Mouse (Mus musculus) stomach, postnatal 0 days (tissue): ENCODE results near the gene Lyz2. TPM values are rescaled to one million over a fixed set of nuclear protein-coding genes. Genes with fewer than 3 reads are reported as not detected.

Source experiments
- ATAC-seq: fragments of 200-750 bp; cut with Nextera tagmentation; 2 replicates; pipeline ENCODE4 v1.8.0; 2017; ENCODE audit not compliant: low FRiP score, low TSS enrichment
- DNase-seq: peaks from one replicate; pipeline ENCODE4 v3.0.0-alpha.2; 2016; ENCODE audit warnings: low spot score
- H3K27ac ChIP-seq: fragments of 300-500 bp; sonication (generic); replicated peaks from 2 replicates; pipeline ENCODE4 v1.5.1; 2014; ENCODE audit warnings: mild to moderate bottlenecking, control low read depth
- H3K27me3 ChIP-seq: fragments of 300-500 bp; sonication (generic); 2 replicates; pipeline ENCODE4 v1.6.1; 2014; ENCODE audit warnings: low read length; ENCODE audit not compliant: control insufficient read depth, insufficient read depth
- H3K36me3 ChIP-seq: fragments of 300-500 bp; sonication (generic); 2 replicates; pipeline ENCODE4 v1.6.1; 2014; ENCODE audit warnings: low read length, mixed read lengths; ENCODE audit not compliant: control insufficient read depth, insufficient read depth
- H3K4me1 ChIP-seq: fragments of 300-500 bp; sonication (generic); replicated peaks from 2 replicates; pipeline ENCODE4 v1.6.1; 2014; ENCODE audit warnings: antibody characterized with exemption; ENCODE audit not compliant: control insufficient read depth, insufficient read depth
- H3K4me2 ChIP-seq: fragments of 300-500 bp; sonication (generic); replicated peaks from 2 replicates; pipeline ENCODE4 v1.6.1; 2014; ENCODE audit warnings: low read depth, mild to moderate bottlenecking, control low read depth, moderate library complexity
- H3K4me3 ChIP-seq: fragments of 300-500 bp; sonication (generic); 2 replicates; pipeline ENCODE4 v1.5.1; 2014; ENCODE audit warnings: low read depth, low read length, control low read depth
- H3K9ac ChIP-seq: fragments of 300-500 bp; sonication (generic); 2 replicates; pipeline ENCODE4 v1.6.1; 2014; ENCODE audit warnings: mild to moderate bottlenecking, low read length, control low read depth, mixed read lengths
- H3K9me3 ChIP-seq: fragments of 300-500 bp; sonication (generic); 2 replicates; pipeline ENCODE4 v1.6.1; 2016; ENCODE audit warnings: low read length; ENCODE audit not compliant: control insufficient read depth
- CTCF ChIP-seq: IDR thresholded peaks from 2 replicates; pipeline ENCODE4 v1.5.1; 2016; ENCODE audit warnings: antibody characterized with exemption, low read depth, mild to moderate bottlenecking, moderate library complexity
- EP300 ChIP-seq: optimal IDR thresholded peaks from 2 replicates; pipeline ENCODE3; 2016; ENCODE audit warnings: antibody characterized with exemption
- WGBS: fragments of 180-500 bp; shearing (Covaris S2); extraction: QIAGEN DNeasy Blood & Tissue Kit; methylation state at CpG from one replicate; pipeline ENCODE4 v1.1.7; 2014; 5-methylcytosine and 5-hydroxymethylcytosine counted together
- polyA plus RNA-seq: library from polyadenylated mRNA; unstranded; fragments of >200 nt; fragmentation: Nextera tagmentation; extraction: Ambion mirVana; gene quantifications from 2 replicates; pipeline ENCODE4 v1.2.1, GENCODE M21; 2015

Lyz2 gene
- polyA plus RNA-seq: 48.9 and 54.0 TPM in 2 replicates

GRCm38 (mm10) chr10:117282049-117282448 lies at the start of gene Lyz2:
Gene Lyz2 (minus strand): TSS chr10:117282321.
- H3K4me3 ChIP-seq: no peak within 1 kb of the TSS
- 33% methylated on average over 4 of the region's 4 CpGs for WGBS
- no peak within 1 kb of the TSS for H3K9ac ChIP-seq
- no peaks in the 10 kb centered on the region for H3K27me3 ChIP-seq
- H3K9me3 ChIP-seq: no peaks in the 10 kb centered on the region
- H3K4me2 ChIP-seq: no peak within 1 kb of the TSS
- TF ChIP-seq CTCF (no peak), EP300 (no peak)
- peak within 1 kb of the TSS; percentile 67 for H3K27ac ChIP-seq
- H3K4me1 ChIP-seq: 0 out of 2 replicates have a peak, but pooled peaks cover 2% of the 10 kb centered on the region
- DNase-seq (no peak), ATAC-seq (peak; percentile 38; the same call in 1 of the 2 replicates)
- H3K36me3 ChIP-seq: no peaks in the 10 kb centered on the region

GRCm38 (mm10) chr10:117330521-117330920 lies 48.4 kb upstream of the Lyz2 start:
- no peaks in the 10 kb centered on the region for H3K27me3 ChIP-seq
- no peak for ATAC-seq
- DNase-seq: peak; percentile 30
- 76% methylated on average over 5 of the region's 5 CpGs for WGBS
- no peak overlapping the region for H3K9ac ChIP-seq
- no peak overlapping the region for H3K4me3 ChIP-seq
- TF ChIP-seq CTCF (peak; percentile 75), EP300 (no peak)
- no peak overlapping the region for H3K4me2 ChIP-seq
- no peak overlapping the region for H3K27ac ChIP-seq
- H3K9me3 ChIP-seq: no peaks in the 10 kb centered on the region
- H3K36me3 ChIP-seq: no peaks in the 10 kb centered on the region
- H3K4me1 ChIP-seq: no peaks in the 10 kb centered on the region

GRCm38 (mm10) chr10:117323782-117324181 lies 41.7 kb upstream of the Lyz2 start:
- H3K9ac ChIP-seq: no peak overlapping the region
- no peak overlapping the region for H3K4me2 ChIP-seq
- TF ChIP-seq CTCF (no peak), EP300 (no peak)
- DNase-seq (no peak), ATAC-seq (no peak)
- no peaks in the 10 kb centered on the region for H3K27me3 ChIP-seq
- H3K27ac ChIP-seq: no peak overlapping the region
- H3K4me1 ChIP-seq: no peaks in the 10 kb centered on the region
- H3K4me3 ChIP-seq: no peak overlapping the region
- 89% methylated on average over 7 of the region's 7 CpGs for WGBS
- H3K9me3 ChIP-seq: no peaks in the 10 kb centered on the region
- no peaks in the 10 kb centered on the region for H3K36me3 ChIP-seq

- no peak for DNase-seq
- Histone ChIP-seq H3K27ac (no peak overlapping the region), H3K36me3 (no peaks in the 10 kb centered on the region), H3K9me3 (no peaks in the 10 kb centered on the region), H3K4me2 (no peak overlapping the region), H3K4me1 (no peaks in the 10 kb centered on the region), H3K4me3 (no peak overlapping the region), H3K27me3 (no peaks in the 10 kb centered on the region), H3K9ac (no peak overlapping the region)
- no peak for ATAC-seq
- 91% methylated on average over 5 of the region's 5 CpGs for WGBS
- TF ChIP-seq EP300: no peak
- no peak for TF ChIP-seq CTCF
These were observed 40.5 kb upstream of the Lyz2 start for GRCm38 (mm10) chr10:117322630-117323029.

GRCm38 (mm10) chr10:117320571-117320981 lies 38.5 kb upstream of the Lyz2 start:
- Histone ChIP-seq H3K27me3 (no peaks in the 10 kb centered on the region), H3K4me1 (no peaks in the 10 kb centered on the region), H3K4me3 (no peak overlapping the region), H3K9me3 (no peaks in the 10 kb centered on the region), H3K27ac (no peak overlapping the region), H3K9ac (no peak overlapping the region), H3K4me2 (no peak overlapping the region), H3K36me3 (no peaks in the 10 kb centered on the region)
- TF ChIP-seq CTCF (no peak), EP300 (no peak)
- 71% methylated on average over 3 of the region's 3 CpGs for WGBS
- DNase-seq (no peak), ATAC-seq (no peak)

GRCm38 (mm10) chr10:117316391-117316790 lies 34.3 kb upstream of the Lyz2 start:
- WGBS: 87% methylated on average over 11 of the region's 11 CpGs
- no peaks in the 10 kb centered on the region for H3K27me3 ChIP-seq
- H3K36me3 ChIP-seq: no peaks in the 10 kb centered on the region
- no peak for TF ChIP-seq CTCF
- TF ChIP-seq EP300: no peak
- H3K4me3 ChIP-seq: no peak overlapping the region
- ATAC-seq (no peak), DNase-seq (no peak)
- H3K4me1 ChIP-seq: no peaks in the 10 kb centered on the region
- no peak overlapping the region for H3K4me2 ChIP-seq
- H3K9ac ChIP-seq: no peak overlapping the region
- H3K9me3 ChIP-seq: no peaks in the 10 kb centered on the region
- H3K27ac ChIP-seq: no peak overlapping the region
